Mouse (Mus musculus) heart, embryonic 15.5 days (tissue): ENCODE data around the gene Themis3. TPM values are rescaled to one million over a fixed set of nuclear protein-coding genes. Genes with fewer than 3 reads are reported as not detected.

Experiments used
- ATAC-seq: fragments of 200-750 bp; cut with Nextera tagmentation; replicated peaks from 2 replicates; pipeline ENCODE4 v1.8.0; 2017; ENCODE audit warnings: low read depth, moderate TSS enrichment; ENCODE audit not compliant: insufficient number of reproducible peaks, insufficient read depth, low FRiP score
- H3K27ac ChIP-seq: fragments of 300-500 bp; sonication (generic); 2 replicates; pipeline ENCODE4 v1.5.1; 2015; ENCODE audit warnings: mild to moderate bottlenecking, inconsistent platforms
- H3K27me3 ChIP-seq: fragments of 300-500 bp; sonication (generic); 2 replicates; pipeline ENCODE4 v1.6.1; 2015; ENCODE audit warnings: inconsistent platforms
- H3K36me3 ChIP-seq: fragments of 300-500 bp; sonication (generic); 2 replicates; pipeline ENCODE4 v1.6.1; 2015; ENCODE audit warnings: mild to moderate bottlenecking, inconsistent platforms
- H3K4me1 ChIP-seq: fragments of 300-500 bp; sonication (generic); replicated peaks from 2 replicates; pipeline ENCODE4 v1.6.1; 2015; ENCODE audit warnings: inconsistent platforms
- H3K4me2 ChIP-seq: fragments of 300-500 bp; sonication (generic); 2 replicates; pipeline ENCODE4 v1.6.1; 2015; ENCODE audit warnings: inconsistent platforms, mild to moderate bottlenecking, moderate library complexity
- H3K4me3 ChIP-seq: fragments of 300-500 bp; sonication (generic); 2 replicates; pipeline ENCODE4 v1.5.1; 2015; ENCODE audit warnings: mild to moderate bottlenecking, inconsistent platforms
- H3K9ac ChIP-seq: fragments of 300-500 bp; sonication (generic); 2 replicates; pipeline ENCODE4 v1.6.1; 2015; ENCODE audit warnings: mild to moderate bottlenecking, inconsistent platforms
- H3K9me3 ChIP-seq: fragments of 300-500 bp; sonication (generic); replicated peaks from 2 replicates; pipeline ENCODE4 v1.6.1; 2016; ENCODE audit warnings: inconsistent platforms
- WGBS: fragments of 180-500 bp; shearing (Covaris S2); methylation state at CpG from one replicate; pipeline ENCODE4 v1.1.7; 2015; ENCODE audit warnings: mixed read lengths; 5-methylcytosine and 5-hydroxymethylcytosine counted together
- polyA plus RNA-seq: library from polyadenylated mRNA; unstranded; fragments of >200 nt; fragmentation: Nextera tagmentation; extraction: Ambion mirVana; gene quantifications from 2 replicates; pipeline ENCODE4 v1.2.1, GENCODE M21; 2015

Themis3 gene
- 0.05 and 0.11 TPM in 2 replicates for polyA plus RNA-seq

DNA sequence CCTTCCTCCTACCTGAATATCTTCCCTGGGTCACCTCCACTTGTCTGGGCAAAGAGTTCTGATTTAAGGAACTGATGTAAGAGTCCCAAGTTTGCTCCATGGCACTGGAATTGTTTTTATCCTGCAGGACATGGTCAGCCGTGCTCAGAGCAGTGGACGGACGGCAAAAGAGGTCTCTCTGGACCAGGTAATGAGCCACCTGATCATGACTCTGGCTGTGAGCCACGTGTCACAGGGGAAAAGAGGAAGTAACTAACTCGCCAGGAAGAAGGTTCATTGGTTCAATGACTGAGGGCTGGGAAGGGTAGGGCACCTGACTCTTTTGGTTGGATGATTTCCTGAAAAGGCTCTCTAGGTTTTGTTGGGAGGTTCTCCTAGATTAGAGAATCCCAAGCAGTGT, at the start of gene Themis3:
TSS of gene Themis3 (minus strand) at position 187 of the 400 bp plus-strand sequence.
- Histone ChIP-seq H3K9ac (no peak within 1 kb of the TSS), H3K27me3 (no peaks in the 10 kb centered on the region), H3K4me2 (no peak within 1 kb of the TSS), H3K36me3 (no peaks in the 10 kb centered on the region), H3K4me1 (0 out of 2 replicates have a peak, but pooled peaks cover 4% of the 10 kb centered on the region), H3K27ac (no peak within 1 kb of the TSS), H3K4me3 (no peak within 1 kb of the TSS), H3K9me3 (no peaks in the 10 kb centered on the region)
- WGBS, result 62% methylated on average over 5 of the region's 5 CpGs
- ATAC-seq, result no peak

DNA sequence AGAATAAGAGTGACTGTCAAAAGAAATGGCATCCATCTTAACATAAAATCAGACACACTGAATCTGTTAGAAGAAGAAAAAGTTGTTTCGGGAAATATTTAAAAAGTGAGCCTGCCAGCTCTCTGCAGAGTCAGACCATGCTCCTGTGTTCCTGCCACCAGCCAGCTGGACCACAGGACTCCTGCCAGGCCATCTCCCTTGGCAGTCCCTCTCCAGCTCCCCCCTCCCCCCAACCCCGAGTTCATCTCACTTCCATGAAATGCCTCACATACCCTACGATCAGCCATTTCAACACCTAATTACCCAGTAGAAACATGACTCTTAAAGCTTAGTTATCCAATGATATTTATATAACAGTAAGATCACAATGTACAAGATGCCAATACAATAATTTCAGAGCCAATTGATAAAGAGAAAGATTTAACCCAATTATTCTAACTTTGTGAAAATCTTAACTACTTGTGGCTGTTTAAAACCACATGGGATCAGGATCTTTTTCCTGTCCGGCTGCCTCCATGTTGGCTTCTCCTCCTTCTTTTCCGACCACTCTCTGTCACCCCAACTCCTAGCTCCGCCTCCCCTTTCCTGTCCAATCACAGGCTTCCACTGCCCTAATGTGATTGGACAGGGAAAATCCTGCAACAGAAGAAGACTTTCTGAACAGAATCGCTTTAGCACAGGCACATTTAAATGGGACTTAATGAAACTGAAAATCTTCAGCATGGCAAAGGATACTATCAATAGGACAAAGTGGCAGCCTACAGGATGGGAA, 43.7 kb upstream of the Themis3 start:
- WGBS, result 73% methylated on average over 7 of the region's 7 CpGs
- H3K27me3 ChIP-seq, result no peaks in the 10 kb centered on the region
- H3K27ac ChIP-seq, result no peak overlapping the region
- no peaks in the 10 kb centered on the region for H3K36me3 ChIP-seq
- H3K9me3 ChIP-seq, result no peaks in the 10 kb centered on the region
- no peak overlapping the region for H3K4me2 ChIP-seq
- no peak overlapping the region for H3K4me3 ChIP-seq
- H3K9ac ChIP-seq, result no peak overlapping the region
- no peaks in the 10 kb centered on the region for H3K4me1 ChIP-seq
- no peak for ATAC-seq

GRCm38 (mm10) chr17:66619996-66620656, 25.7 kb upstream of the Themis3 start:
- no peak for ATAC-seq
- H3K4me1 ChIP-seq, result no peaks in the 10 kb centered on the region

GRCm38 (mm10) chr17:66619255-66619826, 24.9 kb upstream of the Themis3 start:
- Histone ChIP-seq H3K27ac (no peak overlapping the region), H3K4me3 (no peak overlapping the region), H3K4me1 (no peaks in the 10 kb centered on the region), H3K27me3 (no peaks in the 10 kb centered on the region), H3K36me3 (no peaks in the 10 kb centered on the region), H3K9me3 (no peaks in the 10 kb centered on the region), H3K9ac (no peak overlapping the region), H3K4me2 (no peak overlapping the region)
- ATAC-seq, result no peak
- 82% methylated on average over 3 of the region's 3 CpGs for WGBS

More at GRCm38 (mm10) chr17:66619996-66620656, 25.7 kb upstream of the Themis3 start:
- H3K27me3 ChIP-seq, result no peaks in the 10 kb centered on the region
- WGBS, result 75% methylated on average over 13 of the region's 13 CpGs
- no peak overlapping the region for H3K27ac ChIP-seq
- no peak overlapping the region for H3K9ac ChIP-seq
- no peak overlapping the region for H3K4me2 ChIP-seq
- H3K4me3 ChIP-seq, result no peak overlapping the region
- no peaks in the 10 kb centered on the region for H3K9me3 ChIP-seq
- H3K36me3 ChIP-seq, result no peaks in the 10 kb centered on the region

DNA sequence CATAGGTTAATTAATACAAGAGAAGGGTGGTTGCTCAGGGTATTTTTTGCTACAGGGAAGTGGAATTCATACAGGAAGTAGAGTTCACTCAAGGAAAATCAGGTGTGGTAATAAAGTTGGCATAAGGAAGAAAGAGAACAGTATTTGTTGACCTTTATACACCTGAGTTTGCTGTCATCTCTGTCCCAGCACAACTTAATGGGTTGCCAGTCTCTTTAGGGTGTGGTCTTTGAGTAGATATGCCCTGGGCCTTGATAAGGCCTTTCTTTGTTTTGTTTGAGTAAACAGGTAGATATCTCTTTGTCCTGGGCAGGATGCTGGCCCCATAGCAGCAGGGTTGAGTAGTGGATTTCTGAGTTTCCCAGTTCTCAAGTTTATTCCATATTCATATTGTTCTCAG, 15.6 kb upstream of the Themis3 start:
- no peaks in the 10 kb centered on the region for H3K4me1 ChIP-seq
- no peak overlapping the region for H3K4me2 ChIP-seq
- H3K9ac ChIP-seq, result no peak overlapping the region
- H3K4me3 ChIP-seq, result no peak overlapping the region
- no peak overlapping the region for H3K27ac ChIP-seq
- H3K36me3 ChIP-seq, result no peaks in the 10 kb centered on the region
- no peak for ATAC-seq
- H3K9me3 ChIP-seq, result no peaks in the 10 kb centered on the region
- no peaks in the 10 kb centered on the region for H3K27me3 ChIP-seq

DNA sequence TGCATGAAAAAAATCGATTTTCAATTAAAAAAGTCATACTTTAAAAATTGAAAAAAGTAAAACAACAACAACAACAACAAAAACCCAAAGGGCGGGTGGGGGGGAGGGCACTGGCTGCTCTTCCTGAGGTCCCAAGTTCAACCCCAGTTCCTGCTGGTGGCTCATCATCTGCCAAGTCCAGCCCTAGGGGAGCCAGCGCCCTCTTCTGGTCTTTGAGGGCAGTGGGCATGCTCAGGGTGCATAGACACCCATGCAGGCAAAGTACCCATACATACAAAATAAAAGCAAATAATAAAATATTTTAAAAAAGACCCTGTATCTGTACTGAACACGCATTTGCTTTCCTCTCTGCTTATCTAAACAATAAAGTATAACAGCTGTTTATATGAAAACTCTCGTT, 10.5 kb upstream of the Themis3 start:
- Histone ChIP-seq H3K4me2 (no peak overlapping the region), H3K9me3 (no peaks in the 10 kb centered on the region), H3K4me3 (no peak overlapping the region), H3K9ac (no peak overlapping the region), H3K4me1 (no peaks in the 10 kb centered on the region), H3K27me3 (no peaks in the 10 kb centered on the region), H3K27ac (no peak overlapping the region), H3K36me3 (no peaks in the 10 kb centered on the region)
- 65% methylated on average over 5 of the region's 5 CpGs for WGBS
- ATAC-seq, result no peak

- H3K27me3 ChIP-seq, result no peaks in the 10 kb centered on the region
- H3K27ac ChIP-seq, result no peak overlapping the region
- no peak for ATAC-seq
- H3K9ac ChIP-seq, result no peak overlapping the region
- 77% methylated on average over 2 of the region's 2 CpGs for WGBS
- H3K9me3 ChIP-seq, result no peaks in the 10 kb centered on the region
- no peak overlapping the region for H3K4me2 ChIP-seq
- no peaks in the 10 kb centered on the region for H3K36me3 ChIP-seq
- no peak overlapping the region for H3K4me3 ChIP-seq
- no peaks in the 10 kb centered on the region for H3K4me1 ChIP-seq
These were observed 6.8 kb upstream of the Themis3 start for GRCm38 (mm10) chr17:66601171-66601570.

DNA sequence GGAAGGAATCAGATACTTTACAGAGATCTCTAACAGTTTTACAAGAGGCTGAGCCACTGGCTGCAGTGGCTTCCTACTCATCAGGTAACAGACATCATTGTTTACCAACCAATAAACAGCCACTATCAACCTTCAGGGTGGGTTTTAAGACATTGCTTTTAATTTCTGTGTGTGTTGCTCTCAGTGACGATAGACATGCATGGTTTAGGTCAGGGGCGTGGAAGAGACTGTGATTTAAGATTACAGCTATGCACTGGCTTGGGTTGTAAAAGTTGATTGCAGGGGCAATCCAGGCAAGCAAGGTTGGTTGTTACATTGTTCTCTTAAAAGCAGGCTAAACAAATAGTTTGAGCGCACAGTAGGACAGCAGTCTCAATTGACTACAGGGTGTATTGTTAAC, 1.4 kb upstream of the Themis3 start:
- Histone ChIP-seq H3K27ac (no peak overlapping the region), H3K36me3 (no peaks in the 10 kb centered on the region), H3K27me3 (no peaks in the 10 kb centered on the region), H3K4me1 (no peaks in the 10 kb centered on the region), H3K9me3 (no peaks in the 10 kb centered on the region), H3K9ac (no peak overlapping the region), H3K4me2 (no peak overlapping the region), H3K4me3 (no peak overlapping the region)
- WGBS, result 73% methylated on average over 3 of the region's 3 CpGs
- ATAC-seq, result no peak

DNA sequence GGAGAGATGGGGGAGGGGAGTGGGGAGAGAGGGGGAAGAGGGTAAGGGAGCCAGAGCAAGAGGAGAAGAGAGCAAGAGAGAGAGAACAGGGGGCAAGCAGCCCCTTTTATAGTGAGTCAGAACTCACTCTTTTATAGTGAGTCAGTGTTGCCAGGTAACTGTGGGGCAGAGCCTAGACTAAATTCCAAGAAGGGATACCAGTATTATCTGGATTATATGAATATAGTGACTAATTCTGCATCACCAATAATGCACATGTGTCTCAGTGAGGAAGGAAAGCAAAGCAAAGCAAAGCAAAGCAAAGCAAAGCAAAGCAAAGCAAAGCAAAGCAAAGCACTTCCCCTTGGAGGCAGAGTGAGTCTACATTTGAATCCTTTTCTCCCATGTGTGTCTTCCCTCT, 835 bp upstream of the Themis3 start:
- ATAC-seq, result no peak
- no peak overlapping the region for H3K4me2 ChIP-seq
- 0 out of 2 replicates have a peak, but pooled peaks cover 4% of the 10 kb centered on the region for H3K4me1 ChIP-seq
- H3K4me3 ChIP-seq, result no peak overlapping the region
- H3K27me3 ChIP-seq, result no peaks in the 10 kb centered on the region
- H3K9ac ChIP-seq, result no peak overlapping the region
- no peaks in the 10 kb centered on the region for H3K9me3 ChIP-seq
- H3K36me3 ChIP-seq, result no peaks in the 10 kb centered on the region
- no peak overlapping the region for H3K27ac ChIP-seq

DNA sequence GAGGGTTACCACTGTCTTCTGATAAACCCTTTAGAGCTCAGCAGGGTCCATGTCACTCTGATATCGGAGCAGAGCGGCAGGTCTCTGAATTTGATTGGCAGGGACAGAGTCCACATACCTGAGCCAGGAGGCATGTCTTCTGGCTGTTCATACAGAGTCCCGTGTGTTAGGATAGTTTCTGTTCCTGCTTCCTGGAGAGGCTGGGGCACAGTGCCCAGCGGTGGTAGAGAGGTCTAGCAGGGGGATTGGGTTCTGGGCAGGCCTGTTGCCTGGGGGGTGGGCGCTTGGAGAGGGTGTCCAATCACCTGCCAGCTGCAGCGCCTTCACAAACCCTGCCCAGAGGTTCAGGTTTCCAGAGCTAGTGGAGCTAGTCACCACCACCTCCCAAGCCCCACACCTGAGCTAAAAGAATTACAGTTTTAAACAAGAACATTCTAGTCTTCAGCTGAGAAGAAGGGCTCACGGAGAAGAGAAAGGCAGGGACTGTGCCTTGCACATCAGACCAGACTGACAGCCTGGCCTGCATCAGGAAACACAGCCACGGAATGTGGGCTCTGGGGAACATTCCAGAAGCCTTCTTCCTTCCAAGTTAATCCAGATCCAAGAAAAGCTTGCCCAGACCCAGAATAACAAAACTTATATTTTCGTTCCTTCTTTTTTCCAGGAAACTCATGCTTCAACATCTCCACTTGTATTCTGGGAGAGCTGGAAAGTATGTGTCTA, 3.9 kb downstream of the Themis3 start:
- Histone ChIP-seq H3K4me1 (0 out of 2 replicates have a peak, but pooled peaks cover 4% of the 10 kb centered on the region), H3K9me3 (no peaks in the 10 kb centered on the region), H3K27me3 (no peaks in the 10 kb centered on the region), H3K9ac (no peak overlapping the region), H3K4me3 (no peak overlapping the region), H3K4me2 (no peak overlapping the region), H3K36me3 (no peaks in the 10 kb centered on the region), H3K27ac (no peak overlapping the region)
- 53% methylated on average over 9 of the region's 9 CpGs for WGBS
- no peak for ATAC-seq

GRCm38 (mm10) chr17:66589864-66590263, 4.6 kb downstream of the Themis3 start:
- Histone ChIP-seq H3K27ac (no peak overlapping the region), H3K4me1 (0 out of 2 replicates have a peak, but pooled peaks cover 4% of the 10 kb centered on the region), H3K27me3 (no peaks in the 10 kb centered on the region), H3K4me3 (no peak overlapping the region), H3K9ac (no peak overlapping the region), H3K9me3 (no peaks in the 10 kb centered on the region), H3K4me2 (no peak overlapping the region), H3K36me3 (no peaks in the 10 kb centered on the region)
- no peak for ATAC-seq
- WGBS, result 69% methylated on average over 8 of the region's 8 CpGs
